Mouse (Mus musculus) thymus, postnatal 36 days (tissue): ENCODE measurements around the gene Haus2.
"Not testable (repeated sequence)": the region's sequence is repeated elsewhere in the genome, so short reads cannot be mapped to it uniquely, and the experiment has no call there.

Experiments used
- DNase-seq, 2 experiments: peaks; one replicate each; pipeline ENCODE4 v3.0.0; 2022; ENCODE audit warnings: mixed read lengths in 2 of 2

The Haus2 gene

DNA sequence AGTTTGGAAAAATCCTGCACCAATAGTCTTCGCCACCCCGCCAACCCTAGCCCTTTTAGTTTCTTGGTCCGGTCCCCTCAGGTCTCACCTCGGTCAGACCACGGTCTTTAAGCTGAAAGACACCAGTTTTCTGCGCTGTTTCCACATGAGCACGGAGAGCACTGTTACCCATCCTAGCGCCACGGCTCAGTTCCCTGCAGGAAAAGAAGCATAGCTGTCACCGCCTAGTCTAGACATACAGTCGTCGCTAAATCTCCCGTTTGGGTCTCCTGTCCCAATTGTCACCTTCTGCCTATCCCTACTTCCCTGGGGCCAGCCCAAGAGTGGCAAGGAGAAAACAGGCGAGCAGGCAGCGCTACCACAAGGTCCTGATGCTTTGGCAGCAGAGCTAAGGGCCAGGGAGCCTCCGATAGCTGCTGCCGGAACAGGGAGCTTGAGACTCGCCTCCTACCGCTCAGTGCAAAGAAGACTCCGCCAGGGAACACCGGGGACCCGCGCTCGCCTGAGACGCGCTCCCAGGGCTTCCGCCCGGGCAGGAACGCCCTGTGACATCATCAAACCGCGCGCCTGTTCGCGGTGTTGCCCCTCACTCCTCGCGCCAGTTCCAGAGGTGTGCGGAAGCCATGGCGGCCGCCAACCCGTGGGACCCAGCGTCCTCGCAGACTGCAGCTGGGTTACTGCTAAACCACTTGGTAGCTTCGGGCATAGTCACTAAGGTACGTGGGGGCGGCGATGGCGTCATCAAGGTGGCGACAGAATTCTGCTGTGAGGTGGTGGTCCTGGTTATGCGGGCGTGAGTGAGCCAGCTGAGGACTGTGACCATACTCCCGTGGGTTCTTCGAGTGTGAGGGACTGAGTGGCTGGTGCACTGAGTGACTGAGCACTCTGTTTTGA lies at the start of gene Haus2, which contains the start of gene Lrrc57:
Haus2 (plus strand) TSS at position 554 of the 894 bp plus-strand sequence.
Lrrc57 (minus strand) TSS at position 691 of the 894 bp plus-strand sequence.
- peak; percentile 92 to 94 for DNase-seq

DNA sequence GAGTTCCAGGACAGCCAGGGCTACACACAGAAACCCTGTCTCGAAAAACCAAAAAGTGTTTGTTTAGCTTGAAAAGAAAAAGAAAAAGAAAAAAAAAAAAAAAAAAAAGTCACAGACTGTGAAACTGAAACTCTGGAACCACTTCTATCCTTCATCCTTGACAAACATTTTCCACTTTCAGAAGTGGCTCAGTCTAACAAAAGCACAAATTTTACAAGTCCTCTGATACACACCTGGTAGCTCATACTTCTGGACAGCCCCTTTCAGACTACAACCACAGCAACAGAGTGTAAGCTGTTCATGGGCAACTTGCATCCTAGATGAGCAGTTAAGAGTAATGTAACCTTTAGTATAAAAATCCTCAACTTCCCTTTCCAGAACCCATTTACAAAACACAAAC lies 47.7 kb upstream of the Haus2 start:
- DNase-seq = no peak

DNA sequence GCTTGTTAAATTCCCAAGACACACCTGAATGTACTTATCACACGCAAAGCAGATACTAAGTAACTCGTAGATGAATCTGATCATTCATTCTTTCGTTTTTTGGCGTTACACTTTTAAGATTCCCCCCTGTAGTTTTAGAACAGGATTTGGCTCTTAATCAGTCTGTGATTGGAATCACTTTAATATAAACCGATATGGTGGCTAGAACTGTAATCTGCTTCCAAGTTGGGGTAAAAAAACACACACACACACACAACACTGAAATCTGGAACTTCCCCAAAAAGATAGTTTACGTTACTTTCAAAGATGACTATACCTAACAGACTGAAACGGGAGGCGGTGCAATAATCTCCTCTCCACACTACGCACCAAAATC lies 46.3 kb upstream of the Haus2 start:
- no peak for DNase-seq

DNA sequence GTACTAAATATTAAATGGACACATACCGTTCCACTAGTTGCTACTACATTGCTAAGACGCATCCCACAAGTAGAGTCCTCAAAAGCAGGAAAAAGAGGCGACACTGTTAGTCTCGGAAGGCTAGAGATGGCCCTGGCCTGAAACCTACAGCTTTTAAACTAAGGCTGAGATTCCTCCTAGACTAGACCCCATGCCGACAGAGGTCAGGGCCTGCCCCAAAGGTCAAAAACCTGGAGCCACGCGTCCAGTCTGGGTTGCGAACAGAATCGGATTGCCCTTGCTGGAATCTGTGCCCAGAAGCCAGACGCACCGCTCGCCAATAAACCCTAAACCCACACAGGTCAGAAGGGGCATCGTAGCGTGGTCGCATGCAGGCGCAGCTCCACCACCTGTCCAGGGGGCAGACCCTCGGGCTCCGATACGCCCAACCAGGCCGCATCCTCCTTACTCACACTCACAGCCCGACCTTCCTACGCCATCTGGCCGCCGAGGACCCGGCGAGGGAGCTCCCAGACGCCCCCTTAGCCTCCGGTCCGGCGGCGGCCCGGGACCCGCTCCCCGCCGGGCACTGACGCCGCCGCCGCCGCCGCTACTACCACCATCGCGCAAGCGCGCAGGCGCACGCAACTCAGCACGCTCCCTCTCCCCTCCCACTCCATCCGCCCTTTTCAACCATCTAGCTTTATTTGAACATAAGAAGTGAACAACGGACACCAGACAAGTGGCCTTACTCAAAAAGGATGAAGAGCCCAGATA lies 45.8 kb upstream of the Haus2 start, which contains the start of gene Zfp106:
Zfp106 (minus strand) TSS at position 609 of the 756 bp plus-strand sequence.
- peak; percentile 87 to 88 for DNase-seq

DNA sequence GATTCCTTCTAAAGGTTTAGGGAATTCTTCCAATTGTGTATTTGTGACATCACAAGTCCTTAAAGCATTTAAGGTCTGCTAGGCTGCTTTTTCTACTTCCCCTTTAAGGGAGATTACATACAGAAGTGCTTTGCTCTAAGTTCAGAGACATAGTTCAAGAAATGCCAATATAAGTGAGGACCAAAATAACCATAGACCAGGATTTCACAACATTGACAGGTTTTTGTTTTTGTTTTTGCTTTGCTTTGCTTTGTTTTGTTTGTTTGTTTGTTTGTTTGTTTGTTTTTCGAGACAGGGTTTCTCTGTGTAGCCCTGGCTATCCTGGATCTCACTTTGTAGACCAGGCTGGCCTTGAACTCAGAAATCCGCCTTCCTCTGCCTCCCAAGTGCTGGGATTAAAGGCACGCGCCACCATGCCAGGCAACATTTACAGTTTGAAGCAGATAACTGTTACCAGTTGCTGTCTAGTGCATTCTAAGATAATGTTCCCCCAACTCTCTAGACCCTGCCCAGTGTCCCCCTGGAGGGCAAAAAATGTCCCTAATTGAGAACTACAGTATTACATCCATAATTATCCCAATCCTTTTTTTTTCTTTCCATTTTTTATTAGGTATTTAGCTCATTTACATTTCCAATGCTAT lies 44.5 kb upstream of the Haus2 start:
- not testable (repeated sequence) for DNase-seq

DNA sequence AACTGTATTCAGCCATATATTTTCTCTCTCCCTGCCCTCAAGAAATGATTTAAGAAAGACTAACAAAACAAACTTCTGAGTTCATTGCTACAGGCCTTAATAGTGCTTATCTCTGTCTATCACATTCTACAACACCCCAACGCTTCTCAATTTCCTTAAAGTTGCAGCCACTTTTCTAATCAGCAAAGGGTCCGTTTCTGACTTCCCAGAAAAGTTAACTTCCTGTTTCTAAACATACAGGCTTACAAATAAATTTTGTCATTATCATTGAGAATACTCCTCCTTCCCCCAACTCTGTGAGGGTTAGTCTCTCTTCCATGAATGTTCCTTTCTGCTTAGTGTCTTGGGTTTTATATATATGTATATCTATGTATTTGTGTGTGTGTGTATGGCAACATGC lies 43.8 kb upstream of the Haus2 start:
- no peak for DNase-seq

DNA sequence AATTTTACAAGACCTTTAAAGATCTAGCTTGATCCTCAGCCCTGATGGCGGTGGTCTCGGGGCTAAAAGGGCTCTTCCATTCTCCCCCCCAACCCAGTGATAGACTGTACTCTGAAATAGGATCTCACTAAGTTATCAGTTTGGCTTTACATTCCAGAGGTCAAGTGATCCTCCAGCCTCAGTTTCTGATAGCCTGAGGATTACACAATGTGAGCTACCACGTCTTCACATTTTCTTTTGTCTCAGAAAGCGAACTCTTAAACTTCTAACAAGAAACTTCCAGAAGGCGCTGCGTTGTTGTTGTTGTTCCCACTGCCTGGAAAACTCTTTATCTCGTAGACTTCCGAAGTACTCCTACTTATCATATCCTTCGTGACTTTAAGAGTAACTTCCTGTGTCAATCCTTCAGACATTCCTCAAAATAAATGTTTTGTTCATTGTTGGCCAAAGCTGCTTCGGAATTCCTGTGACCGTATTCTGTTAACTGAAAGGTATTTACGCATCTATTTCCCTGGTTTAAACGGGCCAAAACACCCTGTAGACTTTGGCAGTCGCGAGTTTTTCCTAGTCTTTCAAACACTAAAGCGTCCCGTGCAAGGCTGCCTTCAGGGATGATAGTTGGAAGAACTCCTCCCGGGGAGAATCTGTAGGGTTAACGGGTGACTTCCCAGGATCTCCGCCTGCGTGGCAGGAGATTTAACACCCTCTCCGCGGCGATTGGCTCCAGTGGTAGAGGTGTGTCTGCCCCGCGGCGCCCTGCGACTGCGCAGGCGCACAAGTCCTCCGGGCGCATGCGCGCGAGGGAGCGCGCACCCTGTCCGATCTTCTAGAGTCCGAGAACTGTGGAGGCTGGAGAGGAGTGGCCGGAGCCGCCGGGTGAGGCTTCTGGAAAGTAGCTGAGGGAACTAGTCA lies 42.0 kb upstream of the Haus2 start, which contains the start of gene Snap23:
Snap23 (plus strand) TSS at position 786 of the 912 bp plus-strand sequence.
- DNase-seq = peak; percentile 88 to 91

DNA sequence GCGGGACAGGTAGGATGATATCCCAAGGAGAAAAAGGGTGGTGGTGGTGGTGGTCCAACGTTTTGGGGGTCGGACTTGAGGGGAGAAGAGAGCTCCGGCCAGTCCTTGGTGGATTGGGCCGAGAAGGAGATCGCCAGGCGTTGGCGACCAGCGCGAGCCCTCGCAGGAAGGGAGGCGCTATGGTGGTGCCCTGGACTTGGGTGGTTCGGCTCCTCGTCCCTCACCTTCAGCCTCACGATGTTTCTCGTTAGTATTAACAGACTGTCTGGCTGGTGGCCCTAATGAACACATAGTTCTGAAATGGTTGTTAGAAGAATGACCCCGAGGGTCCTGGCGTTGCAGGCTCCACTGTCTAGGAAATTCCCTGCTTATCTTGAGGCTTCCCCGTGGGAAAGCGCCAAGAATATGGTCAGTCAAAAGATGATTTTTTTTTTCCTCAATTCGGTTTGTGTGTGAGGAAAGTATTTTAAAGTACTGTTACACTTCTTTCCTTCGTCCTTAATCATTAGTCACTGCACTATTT lies 41.3 kb upstream of the Haus2 start:
- no peak for DNase-seq

DNA sequence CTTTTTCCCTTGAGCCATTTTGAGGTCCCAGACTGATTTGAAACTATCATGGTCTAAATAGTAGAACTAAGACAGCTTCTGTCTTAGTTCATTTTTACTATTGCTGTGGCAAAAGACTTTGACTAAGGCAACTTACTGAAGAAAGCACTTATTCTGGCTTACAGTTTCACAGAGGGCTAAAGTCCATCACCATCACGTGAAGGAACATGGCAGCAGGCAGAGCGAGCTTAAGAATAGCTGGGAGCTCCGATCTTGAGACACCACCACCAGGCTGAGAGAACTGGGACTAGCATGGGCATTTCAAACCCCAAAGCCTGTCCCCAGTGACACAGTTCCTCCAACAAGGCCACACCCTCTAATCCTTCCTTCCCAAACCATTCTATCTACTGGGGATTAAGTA lies 38.1 kb upstream of the Haus2 start:
- no peak for DNase-seq

DNA sequence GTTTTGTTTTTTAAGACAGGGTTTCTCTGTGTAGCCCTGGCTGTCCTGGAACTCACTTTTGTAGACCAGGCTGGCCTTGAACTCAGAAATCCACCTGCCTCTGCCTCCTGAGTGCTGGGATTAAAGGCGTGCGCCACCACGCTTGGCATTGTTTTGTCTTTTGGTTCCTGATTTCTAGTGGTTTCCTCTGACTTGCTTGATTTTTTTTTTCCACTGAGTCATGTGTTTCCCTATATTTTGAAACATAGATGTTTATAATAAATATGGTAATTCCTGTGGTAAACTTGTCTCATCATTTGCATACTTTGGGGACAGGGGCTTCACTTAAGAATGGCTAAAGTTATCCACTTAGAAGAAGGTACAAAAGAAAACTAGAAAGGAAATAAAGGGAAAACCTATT lies 37.0 kb upstream of the Haus2 start:
- DNase-seq = not testable (repeated sequence)

DNA sequence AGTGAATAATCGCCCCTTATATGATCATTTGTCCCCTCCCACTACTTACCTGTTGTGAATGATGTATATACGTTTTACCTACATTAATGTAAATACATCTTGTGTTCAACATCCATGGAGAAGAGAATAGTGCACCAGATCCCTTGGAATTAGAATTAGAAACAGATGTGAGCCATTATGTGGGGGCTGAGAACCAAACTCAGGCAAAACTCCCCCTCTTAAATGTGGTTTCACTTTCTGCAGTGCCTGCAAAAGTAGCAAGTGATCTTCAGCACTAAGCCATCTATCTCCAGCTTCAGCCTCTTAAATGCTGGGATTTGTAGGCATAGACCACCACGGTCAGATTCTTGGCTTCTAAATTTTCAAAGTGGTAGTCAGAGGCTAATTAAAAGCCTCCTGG lies 34.1 kb upstream of the Haus2 start:
- DNase-seq = no peak

DNA sequence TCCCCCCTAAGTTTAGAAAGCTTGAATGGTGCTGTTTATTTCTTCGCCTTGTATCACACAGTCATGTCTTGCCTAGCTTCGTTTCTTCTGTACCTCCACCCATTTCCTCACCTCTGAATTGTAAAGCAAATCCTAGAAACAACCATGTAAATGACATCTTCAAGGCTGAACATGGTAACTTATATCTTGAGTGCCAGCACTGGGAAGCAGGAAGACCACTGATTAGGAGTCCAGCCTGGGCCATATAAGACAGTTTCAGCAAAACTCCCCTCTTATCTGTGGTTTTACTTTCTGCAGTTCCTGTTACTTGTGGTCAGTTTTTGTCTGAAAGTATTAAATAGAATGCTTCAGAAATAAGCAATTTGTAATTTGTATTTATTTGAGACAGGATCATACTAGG lies 33.2 kb upstream of the Haus2 start:
- no peak for DNase-seq

DNA sequence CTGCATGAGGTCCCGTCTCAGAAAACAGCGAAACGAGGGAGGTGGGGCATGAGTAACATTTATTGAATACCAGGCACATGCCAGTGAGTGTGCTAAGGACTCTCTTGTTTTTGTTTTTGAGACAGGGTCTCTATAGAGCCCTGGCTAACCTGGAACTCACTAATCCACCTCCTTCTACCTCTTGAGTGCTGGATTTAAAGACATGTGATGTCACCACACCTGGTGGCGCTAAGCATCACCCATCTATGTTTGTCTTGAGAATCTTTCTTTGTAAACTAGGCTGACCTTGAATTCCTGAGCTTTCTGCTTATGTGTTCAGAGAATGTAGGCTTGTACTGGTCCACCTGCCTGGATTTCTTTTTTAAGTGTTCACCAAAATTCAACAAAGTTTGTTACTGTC lies 31.4 kb upstream of the Haus2 start:
- DNase-seq = no peak

DNA sequence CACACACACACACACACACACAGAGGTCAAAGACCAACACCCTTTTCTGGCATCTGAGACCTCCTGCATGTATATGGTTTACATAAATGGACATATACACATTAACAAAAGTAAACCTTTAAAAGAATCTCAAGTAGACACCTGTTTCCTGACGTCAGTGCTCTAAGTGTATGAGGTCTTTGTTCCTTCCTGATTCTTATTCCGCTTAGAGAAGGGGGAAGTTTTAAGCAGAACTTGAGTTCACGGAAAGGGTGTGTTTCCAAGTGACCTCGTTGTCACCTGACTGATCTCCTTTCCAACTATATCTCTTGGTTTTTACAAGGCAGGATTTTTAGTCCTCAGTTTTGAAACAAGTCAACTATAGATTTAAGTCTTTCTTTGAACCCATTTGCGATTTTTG lies 30.9 kb upstream of the Haus2 start:
- DNase-seq = no peak

DNA sequence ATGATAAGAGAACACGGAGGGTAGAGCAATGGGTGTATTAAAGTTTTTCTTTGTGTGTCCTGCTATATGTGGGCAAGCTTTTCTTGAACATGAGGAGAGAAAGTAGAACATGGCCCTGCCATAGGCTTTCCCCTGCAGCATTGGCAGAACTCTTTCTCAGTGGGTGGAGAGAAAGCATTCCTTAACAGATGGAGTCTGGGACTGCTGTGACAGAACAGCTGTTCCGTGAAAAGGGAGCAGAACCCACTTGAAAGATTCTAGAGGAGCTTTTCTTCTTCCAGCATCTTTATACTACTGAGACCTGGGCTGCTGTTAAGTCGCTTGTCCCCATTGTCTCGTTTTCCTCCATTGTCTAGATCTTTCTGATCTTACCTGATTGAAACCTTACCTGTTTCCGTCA lies 19.4 kb upstream of the Haus2 start:
- DNase-seq = no peak

DNA sequence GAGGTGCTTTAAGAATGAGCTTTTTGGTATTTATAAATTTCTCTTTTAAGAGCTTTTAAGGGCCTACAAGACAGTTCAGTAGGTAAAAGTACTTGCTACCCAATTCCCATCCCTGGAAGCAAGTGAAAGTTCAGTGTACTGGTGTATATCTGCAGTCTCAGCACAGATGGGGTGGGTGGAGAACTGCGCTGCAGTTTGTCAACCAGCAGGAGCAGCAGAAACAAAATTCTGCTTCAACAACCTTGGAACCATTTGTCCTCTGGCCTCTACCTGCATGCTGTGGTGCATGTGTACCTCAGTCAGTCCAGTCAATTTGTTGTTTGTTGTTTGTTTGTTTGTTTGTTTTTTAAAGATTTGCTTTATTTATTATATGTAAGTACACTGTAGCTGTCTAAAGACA lies 17.0 kb upstream of the Haus2 start:
- no peak for DNase-seq

DNA sequence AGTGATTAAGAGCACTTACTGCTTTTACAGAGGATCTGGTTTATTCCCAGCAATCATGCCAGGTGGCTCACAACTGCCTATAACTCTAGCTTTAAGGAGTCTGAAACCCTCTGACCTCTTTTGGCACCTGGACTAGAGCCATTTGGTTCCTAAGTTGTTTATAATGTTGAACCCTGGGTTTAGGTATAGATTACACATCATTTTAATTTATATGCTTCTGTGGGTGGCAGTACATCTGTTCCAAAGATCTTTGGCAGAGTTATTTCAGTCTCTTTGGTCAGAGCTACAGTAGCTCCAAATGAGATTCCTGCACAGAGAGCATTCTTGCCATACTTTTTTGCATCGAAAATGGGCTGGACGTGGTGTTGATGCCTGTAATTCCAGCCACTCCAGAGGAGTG lies 11.4 kb upstream of the Haus2 start:
- no peak for DNase-seq

DNA sequence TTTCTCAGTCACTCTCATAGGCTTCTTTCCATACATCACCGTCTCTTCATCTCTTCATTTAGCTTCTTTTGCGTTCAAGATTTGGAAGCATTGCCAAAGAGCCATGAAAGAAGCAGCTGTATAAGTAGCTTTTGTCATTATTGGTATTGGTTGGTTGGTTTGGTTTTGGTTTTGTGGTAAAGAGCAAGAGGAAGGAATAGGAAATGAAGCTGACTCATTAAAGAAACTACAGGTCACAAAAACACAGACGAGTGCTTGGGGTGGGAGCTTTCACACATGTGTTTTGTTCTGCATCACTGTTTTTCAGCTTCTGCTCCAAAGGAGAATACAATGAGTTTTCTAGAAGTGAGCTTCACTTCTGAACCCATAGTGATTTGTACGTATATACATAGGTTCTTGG lies 9.7 kb upstream of the Haus2 start:
- DNase-seq = no peak

DNA sequence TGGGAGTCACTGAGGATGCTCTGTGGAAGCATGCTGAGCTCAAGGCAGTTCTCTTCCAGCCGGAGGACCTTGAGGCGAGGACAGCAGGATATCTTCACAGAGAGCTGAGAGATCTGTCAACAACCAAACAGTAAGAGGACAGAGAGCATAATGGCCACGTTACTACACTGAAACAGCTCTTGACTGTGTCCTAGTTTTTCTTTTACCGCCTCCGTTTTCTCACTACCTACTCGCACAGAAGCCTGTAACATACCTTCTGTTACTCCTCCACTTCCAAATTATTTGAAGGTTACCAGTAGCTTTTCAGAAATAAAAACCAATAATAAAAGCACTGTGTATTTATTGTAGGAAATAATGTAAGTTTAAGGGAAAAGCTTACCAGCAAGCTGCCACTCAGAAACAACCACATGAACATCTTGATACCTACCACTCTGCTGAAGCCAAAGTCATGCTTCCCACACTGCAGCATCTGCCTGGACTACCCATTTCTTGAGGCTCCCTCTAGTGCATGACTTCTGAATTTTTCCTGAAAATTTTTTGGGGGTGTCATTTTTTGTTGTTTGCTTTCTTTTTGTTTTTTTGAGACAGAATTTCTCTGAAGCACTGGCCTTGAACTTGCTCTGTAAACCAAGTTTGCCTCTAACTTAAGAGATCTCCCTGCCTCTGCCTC lies 3.0 kb upstream of the Haus2 start:
- no peak for DNase-seq

DNA sequence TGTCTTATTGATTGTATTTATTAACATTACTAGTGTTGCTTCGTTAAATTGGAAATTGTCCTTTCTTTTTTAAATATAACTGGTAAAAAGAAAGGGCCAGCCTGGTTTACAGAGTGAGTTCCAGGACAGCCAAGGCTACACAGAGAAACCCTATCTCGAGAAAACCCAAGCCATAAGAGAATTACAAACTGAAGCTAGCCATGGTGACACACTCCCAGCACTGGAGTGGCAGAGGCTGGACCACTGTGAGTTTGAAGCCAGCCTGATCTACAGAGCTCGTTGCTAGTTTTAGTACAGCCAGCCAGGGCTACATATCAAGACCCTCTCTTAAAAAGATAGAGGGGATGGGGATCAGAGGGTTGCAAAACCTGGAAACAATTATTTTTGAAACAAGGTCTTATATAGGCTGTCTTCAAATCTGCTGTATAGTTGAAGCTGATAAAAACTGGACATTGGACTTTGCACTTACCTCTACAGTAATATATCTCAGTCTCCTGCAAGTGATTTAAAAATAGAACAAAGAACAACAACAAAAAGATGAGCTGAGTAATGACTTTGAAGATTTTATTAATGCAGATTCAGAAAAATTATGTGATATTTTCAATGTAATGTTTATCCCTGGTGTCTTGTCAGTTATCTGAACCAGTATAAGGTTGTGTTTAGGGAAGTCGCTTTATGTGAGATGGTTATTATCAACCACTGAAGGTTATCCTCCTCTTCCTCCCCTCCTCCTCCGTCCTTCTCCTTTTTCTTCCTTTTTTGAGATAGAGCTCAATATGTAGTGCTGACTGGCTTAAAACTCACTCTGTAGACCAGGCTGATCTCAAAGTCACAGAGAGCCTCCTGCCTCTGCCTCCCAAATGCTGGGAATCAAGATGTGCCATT lies 7.3 kb downstream of the Haus2 start:
- DNase-seq = no peak
